Mouse (Mus musculus) testis, postnatal 10 days (tissue): ENCODE measurements around the gene Top3a.
"Not testable (repeated sequence)": the region's sequence is repeated elsewhere in the genome, so short reads cannot be mapped to it uniquely, and the experiment has no call there.

Experiments used
- DNase-seq: peaks from one replicate; pipeline ENCODE4 v3.0.0; 2021; ENCODE audit warnings: low spot score

The Top3a gene

DNA sequence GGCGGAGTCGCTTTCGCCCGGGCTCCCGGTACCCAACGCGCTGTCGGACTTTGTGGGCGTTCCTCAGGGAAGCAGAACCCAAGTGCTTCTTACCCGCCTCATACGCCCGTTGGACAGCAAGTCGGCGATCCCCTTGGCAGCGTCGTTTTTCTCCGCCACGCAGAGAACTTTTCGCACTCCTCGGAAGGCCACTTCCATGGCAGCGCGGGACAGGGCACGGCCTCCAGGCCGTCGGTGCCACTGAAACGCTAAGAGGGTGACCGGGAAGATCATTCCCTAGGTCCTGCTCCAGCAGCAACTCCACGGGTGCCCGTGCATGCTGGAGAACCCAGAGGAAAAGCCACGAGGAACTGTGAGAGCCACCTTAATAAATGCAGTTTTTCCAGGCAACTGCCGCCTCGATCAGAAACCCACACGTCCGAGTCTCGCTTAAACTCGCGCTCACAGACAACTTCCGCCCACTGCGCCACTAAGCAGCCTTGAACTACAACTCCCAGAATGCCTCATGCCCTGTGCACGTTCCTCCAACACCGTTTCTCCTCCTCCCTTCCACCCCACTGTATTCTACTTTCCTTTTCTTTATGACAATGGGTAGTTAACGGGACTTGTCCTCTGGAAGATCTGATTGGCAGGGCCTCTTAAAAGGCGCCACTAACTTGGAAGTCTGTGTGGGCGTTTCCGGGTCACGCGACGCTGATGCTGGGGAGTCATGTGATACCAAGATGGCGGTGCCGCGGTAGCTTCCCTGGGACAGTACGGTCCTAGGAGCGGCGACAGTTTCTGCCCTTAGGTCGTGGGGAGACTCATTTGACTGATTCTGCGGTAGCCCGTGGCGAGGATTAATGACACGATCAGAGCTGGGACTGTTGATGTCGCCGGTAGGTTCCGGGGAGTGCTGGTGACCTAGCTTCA, at the start of gene Top3a, which contains the start of gene Smcr8:
Gene Top3a (minus strand): TSS at position 537 of the 912 bp plus-strand sequence.
Gene Smcr8 (plus strand): TSS at position 696 of the 912 bp plus-strand sequence.
- DNase-seq: peak; percentile 83

DNA sequence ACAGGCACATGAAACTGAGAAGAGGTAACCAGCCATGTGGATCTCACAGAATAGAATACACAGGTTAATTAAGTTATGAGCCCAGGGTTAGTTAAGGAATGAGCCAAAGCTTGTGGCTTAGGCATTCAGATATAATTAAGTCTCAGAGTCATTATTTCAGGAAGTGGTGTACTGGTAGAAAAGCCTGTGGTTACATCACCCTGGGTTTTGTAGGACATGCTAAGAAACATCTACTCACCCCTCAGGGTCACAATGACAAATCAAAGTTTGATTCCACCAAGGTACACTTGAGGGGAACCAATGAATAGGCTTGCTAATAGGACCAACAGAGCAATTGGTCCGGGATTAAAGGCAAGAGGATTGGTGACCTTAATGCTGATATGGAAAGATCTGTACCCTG, 49.5 kb upstream of the Top3a start:
- DNase-seq: no peak

- DNase-seq: no peak
Observed at GRCm38 (mm10) chr11:60825191-60825590, 48.0 kb upstream of the Top3a start.

DNA sequence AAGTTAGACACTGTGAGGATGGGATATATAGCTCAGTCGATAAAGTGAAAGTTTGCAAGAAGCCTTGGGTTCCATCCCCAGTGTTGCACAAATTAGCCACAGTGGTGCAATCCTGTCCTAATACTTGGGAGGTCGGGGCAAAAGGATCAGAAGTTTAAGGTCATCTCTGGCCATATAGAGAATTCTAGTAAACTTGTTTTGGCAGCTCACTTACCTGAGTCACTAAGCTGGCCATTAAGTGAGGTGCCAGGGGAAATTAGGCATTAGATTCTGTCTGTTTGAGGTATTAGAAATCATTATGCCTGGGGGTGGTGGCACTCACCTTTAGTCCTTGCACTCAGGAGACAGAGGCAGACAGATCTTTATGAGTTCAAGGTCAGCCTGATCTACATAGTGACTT, 46.6 kb upstream of the Top3a start:
- no peak for DNase-seq

DNA sequence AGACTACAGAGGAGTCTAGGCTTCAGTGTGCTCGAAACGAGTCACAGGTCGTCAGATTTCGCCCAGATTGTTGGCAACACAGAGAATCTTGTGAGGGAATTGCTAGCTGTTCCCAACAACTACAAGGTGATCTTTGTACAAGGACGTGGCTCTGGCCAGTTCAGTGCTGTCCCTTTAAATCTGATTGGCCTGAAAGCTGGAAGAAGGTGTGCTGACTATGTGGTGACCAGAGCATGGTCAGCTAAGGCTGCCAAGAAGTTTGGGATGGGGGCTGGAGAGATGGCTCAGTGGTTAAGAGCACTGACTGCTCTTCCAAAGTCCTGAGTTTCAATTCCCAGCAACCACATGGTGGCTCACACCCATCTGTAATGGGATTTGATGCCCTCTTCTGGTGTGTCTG, 39.2 kb upstream of the Top3a start:
- no peak for DNase-seq

DNA sequence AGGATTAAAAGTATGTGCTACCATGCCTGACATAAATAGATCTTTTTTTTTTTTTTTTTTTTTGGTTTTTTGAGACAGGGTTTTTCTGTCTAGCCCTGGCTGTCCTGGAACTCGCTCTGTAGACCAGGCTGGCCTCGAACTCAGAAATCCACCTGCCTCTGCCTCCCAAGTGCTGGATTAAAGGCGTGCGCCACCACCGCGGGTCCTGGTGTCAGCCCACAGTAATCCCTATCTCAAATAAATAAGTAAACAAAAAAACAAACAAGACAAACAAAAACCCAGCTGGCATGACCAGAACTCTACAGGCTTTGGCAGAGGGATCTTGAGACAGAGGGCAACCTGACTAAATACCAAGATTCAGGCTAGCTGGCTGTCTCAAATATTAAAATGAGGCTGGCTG, 34.5 kb upstream of the Top3a start, which contains the start of gene Shmt1:
Gene Shmt1 (minus strand): TSS at position 101 of the 400 bp plus-strand sequence.
- not testable (repeated sequence) for DNase-seq

GRCm38 (mm10) chr11:60811054-60811460, 33.9 kb upstream of the Top3a start:
- peak; percentile 98 for DNase-seq

- no peak for DNase-seq
Observed at GRCm38 (mm10) chr11:60810046-60810965, 33.1 kb upstream of the Top3a start.

- no peak for DNase-seq
Observed at GRCm38 (mm10) chr11:60809546-60809945, 32.4 kb upstream of the Top3a start.

DNA sequence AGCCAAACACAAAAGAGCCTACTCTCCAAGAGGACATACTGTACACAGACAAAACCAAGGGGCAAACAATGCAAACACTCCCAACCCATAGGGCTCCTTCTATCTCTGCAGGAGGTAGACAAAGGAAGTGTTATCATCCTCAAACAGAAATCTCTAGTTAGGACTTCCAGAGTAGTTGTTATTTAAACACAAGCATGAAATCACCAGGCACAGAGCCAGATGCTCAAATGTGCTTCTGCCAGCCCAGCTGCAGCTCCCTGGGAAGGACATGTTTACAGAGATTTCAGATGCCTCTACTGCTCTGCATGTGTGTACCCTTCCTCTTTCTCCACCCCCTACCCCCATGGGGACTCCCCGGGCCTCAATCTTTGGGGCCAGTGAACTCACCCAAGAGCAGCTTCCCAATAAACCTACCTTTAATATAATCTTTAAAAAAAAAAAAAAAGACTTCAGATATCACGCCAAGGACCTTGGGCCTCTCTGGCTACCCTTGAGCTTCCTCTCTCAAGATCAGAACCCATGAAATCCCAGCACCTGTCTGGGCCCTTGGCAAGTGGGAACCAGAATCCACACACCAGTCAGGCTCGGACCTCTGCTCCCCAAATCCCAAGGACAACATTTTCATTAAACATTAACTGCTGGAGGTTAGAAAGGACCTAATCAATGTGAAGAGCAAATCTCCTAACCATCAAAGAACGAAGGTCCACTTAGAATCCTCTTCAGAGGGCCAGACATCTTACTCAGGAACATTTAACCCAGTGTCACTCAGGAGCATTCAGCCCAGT, 31.3 kb upstream of the Top3a start:
- no peak for DNase-seq

DNA sequence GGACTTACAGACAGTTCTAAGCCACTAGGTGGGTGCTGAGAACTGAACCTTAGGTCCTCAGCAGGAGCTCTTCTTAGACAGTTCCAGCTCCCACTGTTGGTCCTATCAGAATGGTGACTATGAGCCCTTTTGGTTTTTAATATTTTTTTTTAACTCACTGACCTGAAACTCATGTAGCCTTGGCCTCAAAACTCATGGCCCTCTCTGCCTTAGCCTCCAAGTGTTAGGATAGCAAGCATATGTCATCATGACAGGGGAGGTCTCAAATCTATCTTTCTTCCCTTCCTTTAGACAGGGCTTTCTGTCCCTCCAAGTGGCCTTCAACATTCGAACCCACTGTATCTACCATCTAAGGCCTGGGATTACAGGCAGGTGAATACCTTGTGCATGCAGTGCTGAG, 23.7 kb upstream of the Top3a start:
- DNase-seq: no peak

GRCm38 (mm10) chr11:60799977-60800376, 22.8 kb upstream of the Top3a start:
- no peak for DNase-seq

- no peak for DNase-seq
Observed at GRCm38 (mm10) chr11:60796342-60796741, 19.2 kb upstream of the Top3a start.

GRCm38 (mm10) chr11:60790472-60790871, 13.3 kb upstream of the Top3a start:
- no peak for DNase-seq

- DNase-seq: no peak
Observed at GRCm38 (mm10) chr11:60787595-60787994, 10.4 kb upstream of the Top3a start.

- DNase-seq: no peak
Observed at GRCm38 (mm10) chr11:60784179-60784922, 7.2 kb upstream of the Top3a start.

GRCm38 (mm10) chr11:60779673-60780189, 2.6 kb upstream of the Top3a start:
- no peak for DNase-seq

- no peak for DNase-seq
Observed at GRCm38 (mm10) chr11:60777801-60778370, 721 bp upstream of the Top3a start.

- DNase-seq: no peak
Observed at GRCm38 (mm10) chr11:60776107-60776828, 897 bp downstream of the Top3a start.

GRCm38 (mm10) chr11:60775578-60775977, 1.6 kb downstream of the Top3a start:
- no peak for DNase-seq
